Mouse (Mus musculus) heart, embryonic 14.5 days (tissue): ENCODE data around the gene Olfr1393. TPM values are rescaled to one million over a fixed set of nuclear protein-coding genes. Genes with fewer than 3 reads are reported as not detected.
A peak's percentile ranks its signal among the peaks of the same experiment; 100 is the strongest.

ENCODE experiments used
- ATAC-seq: fragments of 200-750 bp; cut with Nextera tagmentation; 2 replicates; pipeline ENCODE4 v1.8.0; 2017; ENCODE audit warnings: low read depth, moderate TSS enrichment; ENCODE audit not compliant: insufficient number of reproducible peaks, insufficient read depth, low FRiP score
- H3K27ac ChIP-seq, 2 experiments: fragments of 200-500 bp in 1 of 2; fragments of 300-500 bp in 1 of 2; sonication (generic) in 1 of 2; replicated peaks in 1 of 2; 2 replicates each; pipeline ENCODE4 v1.5.1; 2012 to 2014; ENCODE audit warnings: low read depth in 2 of 2, low read length in 2 of 2, control low read depth in 1 of 2, mild to moderate bottlenecking in 1 of 2, mixed read lengths in 1 of 2; ENCODE audit not compliant: control insufficient read depth in 1 of 2, insufficient read depth in 1 of 2
- H3K27me3 ChIP-seq: fragments of 300-500 bp; sonication (generic); 2 replicates; pipeline ENCODE4 v1.6.1; 2014; ENCODE audit warnings: mild to moderate bottlenecking, low read length, control low read depth; ENCODE audit not compliant: control insufficient read depth, insufficient read depth
- H3K36me3 ChIP-seq: fragments of 300-500 bp; sonication (generic); 2 replicates; pipeline ENCODE4 v1.6.1; 2014; ENCODE audit warnings: mild to moderate bottlenecking, control low read depth, low read length, mixed read lengths; ENCODE audit not compliant: control insufficient read depth, insufficient read depth
- H3K4me1 ChIP-seq, 2 experiments: fragments of 200-500 bp in 1 of 2; fragments of 300-500 bp in 1 of 2; sonication (generic) in 1 of 2; 2 replicates each; pipeline ENCODE4 v1.6.1; 2012 to 2014; ENCODE audit warnings: low read length in 2 of 2, control low read depth in 1 of 2, mixed read lengths in 1 of 2; ENCODE audit not compliant: control insufficient read depth in 2 of 2, insufficient read depth in 2 of 2
- H3K4me2 ChIP-seq: fragments of 300-500 bp; sonication (generic); 2 replicates; pipeline ENCODE4 v1.6.1; 2014; ENCODE audit warnings: mild to moderate bottlenecking, low read length
- H3K4me3 ChIP-seq, 2 experiments: fragments of 200-500 bp in 1 of 2; fragments of 300-500 bp in 1 of 2; sonication (generic) in 1 of 2; 2 replicates each; pipeline ENCODE4 v1.5.1; 2012 to 2014; ENCODE audit warnings: low read length in 2 of 2, mild to moderate bottlenecking in 2 of 2, control low read depth in 1 of 2, low read depth in 1 of 2, moderate library complexity in 1 of 2; ENCODE audit not compliant: control insufficient read depth in 1 of 2, insufficient read depth in 1 of 2
- H3K9ac ChIP-seq: fragments of 300-500 bp; sonication (generic); 2 replicates; pipeline ENCODE4 v1.6.1; 2014; ENCODE audit warnings: mild to moderate bottlenecking, low read length
- H3K9me3 ChIP-seq: fragments of 300-500 bp; sonication (generic); 2 replicates; pipeline ENCODE4 v1.6.1; 2016; ENCODE audit warnings: low read length, control low read depth; ENCODE audit not compliant: control insufficient read depth
- WGBS: fragments of 180-500 bp; shearing (Covaris S2); extraction: QIAGEN DNeasy Blood & Tissue Kit; methylation state at CpG from one replicate; pipeline ENCODE4 v1.1.7; 2014; 5-methylcytosine and 5-hydroxymethylcytosine counted together
- polyA plus RNA-seq: library from polyadenylated mRNA; unstranded; fragments of >200 nt; fragmentation: Nextera tagmentation; extraction: Ambion mirVana; gene quantifications from 2 replicates; pipeline ENCODE4 v1.2.1, GENCODE M21; 2014

Olfr1393 gene
- polyA plus RNA-seq, 1 experiment from 2014 or later = 0.35 TPM

- H3K4me3 ChIP-seq = no peak overlapping the region
- ATAC-seq = no peak
- H3K4me1 ChIP-seq = peaks cover 13 to 30% of the 10 kb centered on the region in 2 experiments
- H3K9ac ChIP-seq = no peak overlapping the region
- H3K27ac ChIP-seq = no peak overlapping the region
- H3K36me3 ChIP-seq = peaks cover 52% of the 10 kb centered on the region
- H3K4me2 ChIP-seq = no peak overlapping the region
- WGBS = 89% methylated on average over 7 of the region's 7 CpGs
- H3K9me3 ChIP-seq = no peaks in the 10 kb centered on the region
- H3K27me3 ChIP-seq = no peaks in the 10 kb centered on the region
Observed at GRCm38 (mm10) chr11:49264081-49264480, 14.0 kb upstream of the Olfr1393 start.

DNA sequence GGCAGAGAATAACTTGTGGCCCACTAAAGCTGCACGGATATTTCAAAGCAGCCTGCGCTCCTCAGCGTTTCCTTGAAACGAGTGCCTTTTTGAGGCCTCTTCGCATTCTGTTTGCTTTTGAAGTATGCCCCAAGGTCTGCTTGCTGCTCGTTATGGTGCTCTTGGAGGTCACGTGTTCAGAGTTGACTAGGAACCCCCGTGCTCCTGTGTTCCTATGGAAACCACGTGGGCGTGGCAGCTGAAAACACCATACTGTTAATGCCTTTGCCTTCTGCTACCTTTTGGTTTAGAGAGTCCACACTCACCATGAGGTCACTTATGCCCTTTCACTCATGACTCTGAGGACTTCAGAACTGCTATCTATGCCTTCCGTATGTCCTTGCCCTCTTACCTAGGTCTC, 13.5 kb upstream of the Olfr1393 start:
- Histone ChIP-seq H3K9me3 (no peaks in the 10 kb centered on the region), H3K36me3 (peaks cover 49% of the 10 kb centered on the region), H3K4me3 (no peak overlapping the region), H3K27ac (no peak overlapping the region), H3K27me3 (no peaks in the 10 kb centered on the region), H3K4me2 (no peak overlapping the region), H3K4me1 (peaks cover 13 to 30% of the 10 kb centered on the region in 2 experiments), H3K9ac (no peak overlapping the region)
- ATAC-seq = no peak
- 75% methylated on average over 11 of the region's 11 CpGs for WGBS

GRCm38 (mm10) chr11:49265101-49265500, 13.0 kb upstream of the Olfr1393 start:
- H3K27ac ChIP-seq = no peak overlapping the region
- no peak overlapping the region for H3K4me2 ChIP-seq
- H3K4me1 ChIP-seq = peaks cover 13 to 30% of the 10 kb centered on the region in 2 experiments
- H3K4me3 ChIP-seq = no peak overlapping the region
- H3K9me3 ChIP-seq = no peaks in the 10 kb centered on the region
- H3K36me3 ChIP-seq = peaks cover 45% of the 10 kb centered on the region
- no peaks in the 10 kb centered on the region for H3K27me3 ChIP-seq
- no peak for ATAC-seq
- no peak overlapping the region for H3K9ac ChIP-seq
- 87% methylated on average over 8 of the region's 8 CpGs for WGBS

- H3K4me3 ChIP-seq = no peak overlapping the region
- no peaks in the 10 kb centered on the region for H3K9me3 ChIP-seq
- no peaks in the 10 kb centered on the region for H3K27me3 ChIP-seq
- WGBS = 33% methylated on average over 6 of the region's 6 CpGs
- no peak overlapping the region for H3K4me2 ChIP-seq
- H3K36me3 ChIP-seq = peaks cover 29% of the 10 kb centered on the region
- peak overlapping the region; percentile 14 to 77 for H3K27ac ChIP-seq
- peaks cover 13 to 18% of the 10 kb centered on the region in 2 experiments for H3K4me1 ChIP-seq
- no peak overlapping the region; the same call in 1 of the 2 replicates for H3K9ac ChIP-seq
- ATAC-seq = no peak
Observed at GRCm38 (mm10) chr11:49266671-49267070, 11.4 kb upstream of the Olfr1393 start.

DNA sequence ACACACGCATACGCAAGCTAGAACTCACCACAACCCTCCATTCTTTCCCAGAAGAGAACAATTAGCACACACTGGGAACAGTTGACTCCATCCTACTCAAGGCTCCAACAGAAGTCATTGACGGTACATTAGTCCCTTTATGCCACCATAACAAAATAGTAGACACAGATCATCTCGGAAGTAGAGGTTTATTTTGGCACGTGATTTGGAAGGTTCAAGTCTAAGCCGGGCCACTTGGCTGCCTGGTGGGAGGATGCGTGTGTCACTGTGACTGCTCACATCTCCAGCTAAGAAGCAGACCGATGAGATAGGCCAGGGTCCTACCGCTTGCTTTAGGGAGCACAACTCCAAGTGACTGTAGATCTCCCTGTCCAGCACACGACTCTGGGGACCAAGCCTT, 10.8 kb upstream of the Olfr1393 start:
- peaks cover 23% of the 10 kb centered on the region for H3K36me3 ChIP-seq
- 66% methylated on average over 10 of the region's 10 CpGs for WGBS
- peak overlapping the region; percentile 14 to 77 for H3K27ac ChIP-seq
- no peak overlapping the region for H3K4me2 ChIP-seq
- no peak for ATAC-seq
- no peak overlapping the region for H3K9ac ChIP-seq
- H3K4me1 ChIP-seq = peaks cover 13 to 18% of the 10 kb centered on the region in 2 experiments
- H3K27me3 ChIP-seq = no peaks in the 10 kb centered on the region
- no peaks in the 10 kb centered on the region for H3K9me3 ChIP-seq
- H3K4me3 ChIP-seq = no peak overlapping the region

DNA sequence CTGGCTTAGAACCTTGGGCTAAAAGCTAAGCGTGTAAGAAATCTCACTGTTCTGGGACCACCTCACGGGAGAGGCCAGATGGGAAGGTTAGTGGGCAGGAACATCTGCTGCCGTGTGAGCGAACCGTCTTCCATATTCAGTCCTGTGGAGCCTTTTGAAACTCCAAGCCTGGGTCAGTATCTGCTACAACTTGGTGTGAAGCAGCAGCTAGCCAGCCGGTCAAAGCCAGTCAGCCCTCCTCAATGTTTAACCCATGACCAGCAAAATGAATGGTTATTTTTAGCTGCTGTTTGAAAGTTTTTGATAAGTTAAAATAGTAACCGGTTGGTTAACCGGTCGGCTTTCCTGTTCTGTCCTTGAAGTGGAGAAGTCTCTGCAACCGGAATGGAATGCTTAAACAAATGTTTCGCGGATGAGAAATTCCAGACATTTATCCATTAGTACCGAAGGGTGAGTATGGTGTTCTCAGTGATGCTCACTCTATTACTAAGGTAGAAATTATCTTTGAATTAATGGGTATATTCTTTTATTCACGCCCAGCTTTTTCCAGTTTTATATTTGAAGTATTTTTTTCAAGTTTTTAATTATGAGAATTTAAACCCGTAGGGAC, 10.0 kb upstream of the Olfr1393 start:
- ATAC-seq = no peak
- peak overlapping the region; percentile 77 to 84 for H3K27ac ChIP-seq
- WGBS = 36% methylated on average over 15 of the region's 15 CpGs

GRCm38 (mm10) chr11:49269761-49270160, 8.3 kb upstream of the Olfr1393 start:
- Histone ChIP-seq H3K4me3 (no peak overlapping the region), H3K4me2 (no peak overlapping the region), H3K9me3 (no peaks in the 10 kb centered on the region), H3K36me3 (0 out of 2 replicates have a peak, but pooled peaks cover under 1% of the 10 kb centered on the region), H3K27me3 (no peaks in the 10 kb centered on the region), H3K27ac (no peak overlapping the region), H3K9ac (no peak overlapping the region), H3K4me1 (peaks cover 13 to 18% of the 10 kb centered on the region in 2 experiments)
- 93% methylated on average over 9 of the region's 9 CpGs for WGBS
- ATAC-seq = no peak

More for the DNA sequence above, 10.0 kb upstream of the Olfr1393 start:
- H3K9me3 ChIP-seq = no peaks in the 10 kb centered on the region
- peaks cover 15% of the 10 kb centered on the region for H3K36me3 ChIP-seq
- no peaks in the 10 kb centered on the region for H3K27me3 ChIP-seq
- H3K9ac ChIP-seq = no peak overlapping the region
- peak overlapping the region; percentile 30 for H3K4me2 ChIP-seq
- H3K4me3 ChIP-seq = no peak overlapping the region
- peaks cover 13 to 18% of the 10 kb centered on the region in 2 experiments for H3K4me1 ChIP-seq

- Histone ChIP-seq H3K9ac (no peak overlapping the region), H3K4me1 (peaks cover 13 to 18% of the 10 kb centered on the region in 2 experiments), H3K9me3 (no peaks in the 10 kb centered on the region), H3K27ac (no peak overlapping the region), H3K4me3 (no peak overlapping the region), H3K4me2 (no peak overlapping the region), H3K36me3 (no peaks in the 10 kb centered on the region), H3K27me3 (no peaks in the 10 kb centered on the region)
- WGBS = 82% methylated on average over 4 of the region's 4 CpGs
- ATAC-seq = no peak
Observed at GRCm38 (mm10) chr11:49270368-49270767, 7.7 kb upstream of the Olfr1393 start.
